ENCODE assay signal across 7 mouse cellular contexts in genomic region chr4:148951821-148952291, GRCm38 (mm10).
DNase-seq lines count a peak whose midpoint lies in the region; ATAC-seq and TF ChIP-seq lines count a peak whose summit lies in the region.

No protein-coding gene starts in this region.

- H3K4me1 ChIP-seq in hindbrain, embryonic 14.5 days (replicated peaks; ENCODE audit: control insufficient read depth, insufficient read depth, low read length): peaks cover 29% of the 10 kb centered on the region
- no peaks in the 10 kb centered on the region for H3K4me1 ChIP-seq in liver, embryonic 14.5 days (replicated peaks; ENCODE audit: control insufficient read depth in 2 of 2, insufficient read depth in 2 of 2, low read length in 1 of 2)
- peaks cover 32% of the 10 kb centered on the region for H3K4me1 ChIP-seq in stomach, embryonic 14.5 days (ENCODE audit: control insufficient read depth, insufficient read depth, low read length)

- 4% methylated on average over 44 of the region's 44 CpGs for WGBS in hindbrain, embryonic 14.5 days
- 5% methylated on average over 44 of the region's 44 CpGs for WGBS in liver, embryonic 14.5 days (ENCODE audit: insufficient replicate concordance)
- 10% methylated on average over 42 of the region's 44 CpGs for WGBS in stomach, embryonic 14.5 days

- no peak for ATAC-seq in hindbrain, embryonic 14.5 days (ENCODE audit: low FRiP score)
- ATAC-seq in liver, embryonic 14.5 days (ENCODE audit: insufficient read depth): no peak
- ATAC-seq in stomach, embryonic 14.5 days (ENCODE audit: insufficient number of reproducible peaks, insufficient read depth, low FRiP score, low read depth): no peak
- ATAC-seq in granulocyte monocyte progenitor cell, adult 5-6 weeks (replicated peaks; ENCODE audit: poor library complexity, severe bottlenecking): no peak

- peak overlapping the region; percentile 80 for H3K4me2 ChIP-seq in hindbrain, embryonic 14.5 days (replicated peaks)
- peak overlapping the region; percentile 37 for H3K4me2 ChIP-seq in liver, embryonic 14.5 days (ENCODE audit: low read depth)
- peak overlapping the region; percentile 50 for H3K4me2 ChIP-seq in stomach, embryonic 14.5 days (replicated peaks; ENCODE audit: low read depth, low read length)

- peak overlapping the region; percentile 37 for H3K4me3 ChIP-seq in hindbrain, embryonic 14.5 days (replicated peaks; ENCODE audit: low read length)
- H3K4me3 ChIP-seq in liver, embryonic 14.5 days (ENCODE audit: insufficient read depth in 1 of 2, low read depth in 2 of 2, low read length in 2 of 2): 0 out of 4 replicates have a peak overlapping the region, but pooled peaks of 1 of the 2 experiments have one; percentile 4
- peak overlapping the region; percentile 21 for H3K4me3 ChIP-seq in stomach, embryonic 14.5 days (ENCODE audit: low read depth, low read length)

- TF ChIP-seq EP300 in liver, embryonic 14.5 days (IDR thresholded peaks at IDR 0.05; ENCODE audit: low read depth): no peak

- H3K36me3 ChIP-seq in hindbrain, embryonic 14.5 days (replicated peaks; ENCODE audit: control insufficient read depth, insufficient read depth): no peaks in the 10 kb centered on the region
- no peaks in the 10 kb centered on the region for H3K36me3 ChIP-seq in liver, embryonic 14.5 days (replicated peaks; ENCODE audit: control insufficient read depth, insufficient read depth, low read depth)
- H3K36me3 ChIP-seq in stomach, embryonic 14.5 days (ENCODE audit: control insufficient read depth, insufficient read depth, low read length): no peaks in the 10 kb centered on the region; the same call in 1 of the 2 replicates

- no peak overlapping the region; the same call in 1 of the 2 replicates for H3K27ac ChIP-seq in hindbrain, embryonic 14.5 days
- no peak overlapping the region for H3K27ac ChIP-seq in liver, embryonic 14.5 days
- H3K27ac ChIP-seq in stomach, embryonic 14.5 days (ENCODE audit: low read length): no peak overlapping the region

- peak overlapping the region; percentile 63 for H3K9ac ChIP-seq in hindbrain, embryonic 14.5 days
- no peak overlapping the region for H3K9ac ChIP-seq in liver, embryonic 14.5 days (replicated peaks)
- H3K9ac ChIP-seq in stomach, embryonic 14.5 days (replicated peaks; ENCODE audit: low read depth, low read length): no peak overlapping the region

- no peaks in the 10 kb centered on the region for H3K9me3 ChIP-seq in hindbrain, embryonic 14.5 days (ENCODE audit: control insufficient read depth, low read length)
- no peaks in the 10 kb centered on the region for H3K9me3 ChIP-seq in liver, embryonic 14.5 days (ENCODE audit: control insufficient read depth, low read length)
- no peaks in the 10 kb centered on the region for H3K9me3 ChIP-seq in stomach, embryonic 14.5 days (ENCODE audit: control insufficient read depth, low read depth, low read length)

- peaks cover 57% of the 10 kb centered on the region for H3K27me3 ChIP-seq in hindbrain, embryonic 14.5 days (ENCODE audit: control insufficient read depth, insufficient read depth, low read length)
- H3K27me3 ChIP-seq in liver, embryonic 14.5 days (ENCODE audit: control insufficient read depth, insufficient read depth, low read length): peaks cover 33% of the 10 kb centered on the region
- peaks cover 8% of the 10 kb centered on the region; the same call in 1 of the 2 replicates for H3K27me3 ChIP-seq in stomach, embryonic 14.5 days (ENCODE audit: control insufficient read depth, insufficient read depth, low read length)

- TF ChIP-seq CTCF in liver, embryonic 14.5 days (IDR thresholded peaks at IDR 0.05; ENCODE audit: low read depth): 0 out of 2 replicates have a peak, but pooled peaks have one; percentile 14

- DNase-seq in layer of hippocampus, adult 18-20 months (ENCODE audit: low spot score in 2 of 2): peak; percentile 23 to 32
- DNase-seq in layer of hippocampus, adult 9-10 months (ENCODE audit: low spot score): no peak
- peak; percentile 56 for DNase-seq in embryo, embryonic 10 days (ENCODE audit: low spot score)
- DNase-seq in hindbrain, embryonic 14.5 days (ENCODE audit: low spot score): no peak
- no peak for DNase-seq in liver, embryonic 14.5 days (ENCODE audit: low read depth in 3 of 3, low spot score in 3 of 3)

Comparison
In these comparisons a context has a peak if more than half of its experiments do, and no peak if none do; other contexts are left out.
1. DNase-seq: peak in layer of hippocampus, adult 18-20 months (2 of 2) and embryo, embryonic 10 days (single experiment); none in layer of hippocampus, adult 9-10 months (single experiment), hindbrain, embryonic 14.5 days (single experiment) and liver, embryonic 14.5 days (0 of 3).
2. Peak in every context shown above with its lines, with median percentiles within 50 percentile points of each other: H3K4me2 ChIP-seq.